Mouse (Mus musculus) urinary bladder, postnatal 14 days (tissue): ENCODE results near the gene Olfr1289.

Experiments
- DNase-seq: peaks from one replicate; pipeline ENCODE4 v3.0.0; 2021; ENCODE audit warnings: low spot score

Gene Olfr1289

GRCm38 (mm10) chr2:111480519-111480918 lies at the start of gene Olfr1289:
Gene Olfr1289 (plus strand): TSS chr2:111480819.
- DNase-seq, result no peak

GRCm38 (mm10) chr2:111448842-111449241 lies 31.8 kb upstream of the Olfr1289 start, which contains the start of gene Olfr1287:
Gene Olfr1287 (plus strand): TSS chr2:111449142.
- DNase-seq, result no peak

GRCm38 (mm10) chr2:111473801-111474200 lies 6.8 kb upstream of the Olfr1289 start, which contains the start of gene Olfr1288:
Gene Olfr1288 (plus strand): TSS chr2:111474101.
- no peak for DNase-seq

- no peak for DNase-seq
Measured at GRCm38 (mm10) chr2:111493729-111494128, 13.1 kb downstream of the Olfr1289 start, which contains the start of gene Olfr1290. Gene Olfr1290 (minus strand): TSS chr2:111493829.

- no peak for DNase-seq
Measured at GRCm38 (mm10) chr2:111496880-111497279, 16.3 kb downstream of the Olfr1289 start, which contains the start of gene Olfr1291-ps1. Gene Olfr1291-ps1 (plus strand): TSS chr2:111497180.

- no peak for DNase-seq
Measured at GRCm38 (mm10) chr2:111517451-111517850, 36.8 kb downstream of the Olfr1289 start.

- no peak for DNase-seq
Measured at GRCm38 (mm10) chr2:111524903-111525302, 44.3 kb downstream of the Olfr1289 start, which contains the start of gene Olfr1293-ps. Gene Olfr1293-ps (plus strand): TSS chr2:111525203.
